17 mouse cellular contexts compared by ENCODE assay signal in genomic region chr9:114042490-114042889, GRCm38 (mm10). TPM values are rescaled to one million over a fixed set of nuclear protein-coding genes. Genes with fewer than 3 reads are reported as not detected.
DNase-seq lines count a peak whose midpoint lies in the region; ATAC-seq and TF ChIP-seq lines count a peak whose summit lies in the region.
"Had no signal": no experiment of that assay in that cellular context is flagged by ENCODE, and none has a peak within 500 bp of the region (broad histone marks: within the 10 kb centered on the region; RNA-seq: fewer than 3 reads in every experiment).

No protein-coding gene starts in this region.

- H3K9ac ChIP-seq in forebrain, embryonic 14.5 days (ENCODE audit: low read length), result no peak overlapping the region
- H3K9ac ChIP-seq in hindbrain, postnatal 0 days (replicated peaks; ENCODE audit: low read length), result no peak overlapping the region
- H3K9ac ChIP-seq: neural tube, embryonic 12.5 days had no signal

- no peak for TF ChIP-seq CTCF in E14TG2a.4 (conservative IDR thresholded peaks at IDR 0.05; ENCODE audit: low read length)
- TF ChIP-seq CTCF in hindbrain, postnatal 0 days (IDR thresholded peaks at IDR 0.05; ENCODE audit: low read depth), result no peak

- H3K27me3 ChIP-seq in forebrain, embryonic 10.5 days (ENCODE audit: poor library complexity, severe bottlenecking), result no peaks in the 10 kb centered on the region
- H3K27me3 ChIP-seq in forebrain, embryonic 14.5 days (replicated peaks; ENCODE audit: control insufficient read depth, insufficient read depth, low read length), result no peaks in the 10 kb centered on the region
- H3K27me3 ChIP-seq in E14TG2a.4 (ENCODE audit: insufficient read depth, low read length), result no peaks in the 10 kb centered on the region
- H3K27me3 ChIP-seq in hindbrain, postnatal 0 days (ENCODE audit: insufficient read depth, low read length), result no peaks in the 10 kb centered on the region
- H3K27me3 ChIP-seq: neural tube, embryonic 12.5 days had no signal

- H3K9me3 ChIP-seq in forebrain, embryonic 10.5 days, result no peaks in the 10 kb centered on the region
- H3K9me3 ChIP-seq in forebrain, embryonic 14.5 days (replicated peaks; ENCODE audit: control insufficient read depth, low read length), result no peaks in the 10 kb centered on the region
- H3K9me3 ChIP-seq in E14TG2a.4 (ENCODE audit: low read length), result no peaks in the 10 kb centered on the region
- no peaks in the 10 kb centered on the region for H3K9me3 ChIP-seq in hindbrain, postnatal 0 days (ENCODE audit: low read length)
- H3K9me3 ChIP-seq: G1E; neural tube, embryonic 12.5 days had no signal

- peak overlapping the region; percentile 62; the same call in 1 of the 2 replicates for H3K27ac ChIP-seq in forebrain, embryonic 10.5 days
- H3K27ac ChIP-seq in forebrain, embryonic 14.5 days (ENCODE audit: low read depth, low read length), result no peak overlapping the region
- H3K27ac ChIP-seq in hindbrain, postnatal 0 days, result peak overlapping the region; percentile 26; the same call in 1 of the 2 replicates
- H3K27ac ChIP-seq: neural tube, embryonic 12.5 days had no signal

- no peak overlapping the region for H3K4me2 ChIP-seq in forebrain, embryonic 14.5 days (ENCODE audit: low read length)
- H3K4me2 ChIP-seq in hindbrain, postnatal 0 days (ENCODE audit: low read depth, low read length), result no peak overlapping the region
- H3K4me2 ChIP-seq: neural tube, embryonic 12.5 days had no signal

- H3K36me3 ChIP-seq in forebrain, embryonic 10.5 days (replicated peaks), result no peaks in the 10 kb centered on the region
- no peaks in the 10 kb centered on the region for H3K36me3 ChIP-seq in forebrain, embryonic 14.5 days (ENCODE audit: control insufficient read depth, insufficient read depth, low read length)
- peaks cover 7% of the 10 kb centered on the region; the same call in 1 of the 2 replicates for H3K36me3 ChIP-seq in E14TG2a.4 (ENCODE audit: insufficient read depth, low read length)
- no peaks in the 10 kb centered on the region for H3K36me3 ChIP-seq in hindbrain, postnatal 0 days (ENCODE audit: insufficient read depth, low read length)
- H3K36me3 ChIP-seq: G1E; neural tube, embryonic 12.5 days had no signal

- WGBS in forebrain, embryonic 10.5 days, result 44% methylated on average over 6 of the region's 6 CpGs
- WGBS in forebrain, embryonic 14.5 days, result 25% methylated on average over 6 of the region's 6 CpGs
- WGBS in hindbrain, postnatal 0 days, result 42% methylated on average over 6 of the region's 6 CpGs

- DNase-seq in forebrain, embryonic 10.5 days (ENCODE audit: extremely low spot score, low spot score), result no peak
- no peak for DNase-seq in forebrain, embryonic 14.5 days (ENCODE audit: low spot score)
- peak; percentile 40 to 44 for DNase-seq in left cerebral cortex, postnatal 10 days (ENCODE audit: extremely low spot score in 1 of 2, low spot score in 2 of 2)
- DNase-seq in left cerebral cortex, adult 9 months (ENCODE audit: low spot score in 2 of 2), result no peak
- DNase-seq in hindbrain, postnatal 0 days (ENCODE audit: low spot score), result peak; percentile 43
- DNase-seq in Muller cell, postnatal 12 days (ENCODE audit: inconsistent ontology term), result no peak
- DNase-seq: cerebellum, postnatal 25 days; heart, adult 18-20 months; heart, postnatal 14 days; kidney, postnatal 36 days; lung, postnatal 4 days; right cerebral cortex, postnatal 14 days had no signal

- H3K4me3 ChIP-seq in forebrain, embryonic 10.5 days, result no peak overlapping the region
- H3K4me3 ChIP-seq in forebrain, embryonic 14.5 days (ENCODE audit: low read depth, low read length), result no peak overlapping the region
- 0 out of 2 replicates have a peak overlapping the region, but pooled peaks have one; percentile 10 for H3K4me3 ChIP-seq in E14TG2a.4 (replicated peaks; ENCODE audit: low read length)
- H3K4me3 ChIP-seq in hindbrain, postnatal 0 days (ENCODE audit: low read length), result no peak overlapping the region
- H3K4me3 ChIP-seq: neural tube, embryonic 12.5 days had no signal

- ATAC-seq in forebrain, embryonic 14.5 days, result no peak
- ATAC-seq in hindbrain, postnatal 0 days, result peak; percentile 81; the same call in 1 of the 2 replicates
- no peak for ATAC-seq in inflammation-experienced regulatory T-cells, adult 6 months
- ATAC-seq: activated CD4-positive, CD25-positive, alpha-beta regulatory T cell, adult 4 months had no signal

- intact Hi-C loops in left cerebral cortex, postnatal 10 days (cut with DNase I), result no loop called here

- peaks cover 12% of the 10 kb centered on the region for H3K4me1 ChIP-seq in forebrain, embryonic 10.5 days
- H3K4me1 ChIP-seq in forebrain, embryonic 14.5 days (ENCODE audit: control insufficient read depth, insufficient read depth, low read length), result no peaks in the 10 kb centered on the region
- peaks cover 68% of the 10 kb centered on the region for H3K4me1 ChIP-seq in E14TG2a.4 (replicated peaks; ENCODE audit: low read depth, low read length)
- H3K4me1 ChIP-seq in hindbrain, postnatal 0 days (ENCODE audit: insufficient read depth, low read length), result no peaks in the 10 kb centered on the region
- H3K4me1 ChIP-seq: neural tube, embryonic 12.5 days had no signal

RNA-seq across cellular contexts. Expression of gene Fbxl2, which starts 3.5 kb away (rescaled TPM):
- polyA plus RNA-seq in forebrain, embryonic 10.5 days (2016; fragmentation: Nextera tagmentation; extraction: Ambion mirVana), result 5.9 and 6.5 TPM in 2 replicates
- 22.0 and 23.7 TPM in 2 replicates for polyA plus RNA-seq in forebrain, embryonic 14.5 days (2014; fragmentation: Nextera tagmentation; extraction: Ambion mirVana)
- total RNA-seq in left cerebral cortex, postnatal 10 days (2021), result 10 to 100 TPM; 48.5 to 58.8 TPM
- 35.6 and 36.8 TPM in 2 replicates for total RNA-seq in hindbrain, postnatal 0 days (2014; rRNA removed)
- polyA plus RNA-seq in hindbrain, postnatal 0 days (2015; fragmentation: Nextera tagmentation; extraction: Ambion mirVana), result 23.2 and 27.4 TPM in 2 replicates
- 1 to 10 TPM in 2 of 3 experiments, under 1 TPM in 1; 0.58 to 6.3 (median 1.2) TPM for polyA plus RNA-seq in inflammation-experienced regulatory T-cells, adult 6 months (2017; shearing (Covaris generic))

RNA-seq across cellular contexts. Expression of gene Susd5, which starts 14.4 kb away (rescaled TPM):
- polyA plus RNA-seq in forebrain, embryonic 10.5 days (2016; fragmentation: Nextera tagmentation; extraction: Ambion mirVana), result 0.17 and 0.22 TPM in 2 replicates
- 0.05 TPM in 1 of 2 replicates, not detected in the other for polyA plus RNA-seq in forebrain, embryonic 14.5 days (2014; fragmentation: Nextera tagmentation; extraction: Ambion mirVana)
- 10 to 100 TPM; 11.0 to 14.2 TPM for total RNA-seq in left cerebral cortex, postnatal 10 days (2021)
- 2.6 TPM in 2 replicates for total RNA-seq in hindbrain, postnatal 0 days (2014; rRNA removed)
- 1.8 and 2.0 TPM in 2 replicates for polyA plus RNA-seq in hindbrain, postnatal 0 days (2015; fragmentation: Nextera tagmentation; extraction: Ambion mirVana)
- polyA plus RNA-seq in inflammation-experienced regulatory T-cells, adult 6 months (2017; shearing (Covaris generic)), result not detected
- polyA plus RNA-seq: activated CD4-positive, CD25-positive, alpha-beta regulatory T cell, adult 4 months; G1E had no signal

Comparison
In these comparisons a context has a peak if more than half of its experiments do, and no peak if none do; other contexts are left out.
1. DNase-seq: peak in left cerebral cortex, postnatal 10 days (2 of 2) and hindbrain, postnatal 0 days (single experiment); none in forebrain, embryonic 10.5 days (single experiment), forebrain, embryonic 14.5 days (single experiment), left cerebral cortex, adult 9 months (0 of 2) and Muller cell, postnatal 12 days (single experiment).